Mouse (Mus musculus) MEL (cell line): ENCODE data around the gene Igfn1.
A peak's percentile ranks its signal among the peaks of the same experiment; 100 is the strongest.

ENCODE experiments used
- SMC3 ChIP-seq: IDR thresholded peaks from 2 replicates; pipeline ENCODE4 v1.6.1; 2011; ENCODE audit warnings: low read depth, low read length, improper control_type of control experiment
- TBP ChIP-seq: IDR thresholded peaks from 2 replicates; pipeline ENCODE4 v1.8.0; 2011; ENCODE audit warnings: low read depth, low read length, improper control_type of control experiment
- TCF12 ChIP-seq: IDR thresholded peaks from 2 replicates; pipeline ENCODE4 v1.6.1; 2014; ENCODE audit warnings: low read depth, mild to moderate bottlenecking, inconsistent platforms, low read length, improper control_type of control experiment, moderate library complexity

DNA sequence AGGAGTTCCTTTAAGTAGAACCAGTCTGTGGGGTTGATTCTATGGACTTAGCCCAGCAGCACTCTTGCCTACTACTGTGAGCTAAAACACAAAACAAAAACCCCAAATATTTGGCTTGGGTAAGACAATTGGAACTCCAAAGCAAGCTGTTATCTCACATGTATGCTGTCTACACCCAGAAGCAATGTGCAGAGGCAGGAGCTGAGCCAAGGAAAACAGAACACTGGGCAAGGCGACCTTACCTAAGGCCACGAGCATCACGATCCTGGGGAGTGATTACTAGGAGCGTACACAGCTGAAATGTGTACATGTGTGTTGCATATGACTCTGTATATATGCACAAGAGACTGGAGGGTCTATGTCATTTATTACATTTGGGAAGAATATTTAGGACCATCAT, 7.4 kb upstream of the Igfn1 start:
- TF ChIP-seq TBP = no peak
- TF ChIP-seq TCF12 = peak; percentile 53
- no peak for TF ChIP-seq SMC3
